Comparison of ENCODE assay signal across 9 mouse cellular contexts in the genomic region with DNA sequence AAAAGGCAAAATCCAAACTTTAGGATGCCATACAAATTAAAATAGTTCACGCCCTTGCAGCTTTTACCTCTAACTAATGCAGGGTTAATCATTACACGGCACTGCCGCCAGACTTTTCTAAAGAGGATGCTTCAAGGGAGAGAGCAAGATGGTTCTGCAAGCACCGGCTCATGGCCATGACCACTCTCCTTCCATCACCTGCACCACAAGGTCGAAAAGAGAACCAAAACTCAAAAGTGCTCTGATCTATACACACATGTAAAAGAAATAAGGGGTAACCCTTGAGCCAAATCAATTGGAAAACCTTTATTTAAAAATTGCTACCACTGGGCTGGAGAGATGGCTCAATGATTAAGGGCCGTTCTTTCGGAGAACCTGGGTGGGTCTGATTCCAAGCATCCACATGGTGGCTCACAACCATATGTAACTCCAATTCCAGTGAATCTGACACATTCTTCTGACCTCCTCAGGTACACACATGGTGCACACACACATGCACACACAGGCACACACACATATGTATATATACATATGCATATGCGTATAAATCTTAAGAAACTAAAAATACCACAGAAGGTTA. TPM values are rescaled to one million over a fixed set of nuclear protein-coding genes. Genes with fewer than 3 reads are reported as not detected.
DNase-seq lines count a peak whose midpoint lies in the region; ATAC-seq and TF ChIP-seq lines count a peak whose summit lies in the region.
"Had no signal": no experiment of that assay in that cellular context is flagged by ENCODE, and none has a peak within 500 bp of the region (broad histone marks: within the 10 kb centered on the region; RNA-seq: fewer than 3 reads in every experiment).

No protein-coding gene starts in this region.

- H3K9me3 ChIP-seq in forebrain, embryonic 12.5 days: no peaks in the 10 kb centered on the region
- no peaks in the 10 kb centered on the region for H3K9me3 ChIP-seq in forebrain, embryonic 11.5 days (ENCODE audit: control insufficient read depth, low read length)
- H3K9me3 ChIP-seq in lung, postnatal 0 days (ENCODE audit: low read length): no peaks in the 10 kb centered on the region
- H3K9me3 ChIP-seq in liver, embryonic 13.5 days (replicated peaks): no peaks in the 10 kb centered on the region
- no peaks in the 10 kb centered on the region for H3K9me3 ChIP-seq in stomach, postnatal 0 days (ENCODE audit: control insufficient read depth, low read length)

- 84% methylated on average over 8 of the region's 8 CpGs for WGBS in forebrain, embryonic 12.5 days
- WGBS in forebrain, embryonic 11.5 days: 83% methylated on average over 8 of the region's 8 CpGs
- 58% methylated on average over 8 of the region's 8 CpGs for WGBS in lung, postnatal 0 days
- 78% methylated on average over 8 of the region's 8 CpGs for WGBS in liver, embryonic 13.5 days (ENCODE audit: insufficient replicate concordance)
- 50% methylated on average over 8 of the region's 8 CpGs for WGBS in stomach, postnatal 0 days

- no peaks in the 10 kb centered on the region for H3K36me3 ChIP-seq in forebrain, embryonic 12.5 days (replicated peaks)
- H3K36me3 ChIP-seq in forebrain, embryonic 11.5 days (ENCODE audit: control insufficient read depth, insufficient read depth, low read length): no peaks in the 10 kb centered on the region
- no peaks in the 10 kb centered on the region for H3K36me3 ChIP-seq in lung, postnatal 0 days (ENCODE audit: insufficient read depth, low read length)
- H3K36me3 ChIP-seq in liver, embryonic 13.5 days: no peaks in the 10 kb centered on the region
- H3K36me3 ChIP-seq in stomach, postnatal 0 days (ENCODE audit: control insufficient read depth, insufficient read depth, low read length): no peaks in the 10 kb centered on the region

- H3K9ac ChIP-seq in forebrain, embryonic 12.5 days: no peak overlapping the region
- no peak overlapping the region for H3K9ac ChIP-seq in forebrain, embryonic 11.5 days (ENCODE audit: low read length)
- H3K9ac ChIP-seq in lung, postnatal 0 days (replicated peaks; ENCODE audit: low read depth): no peak overlapping the region
- peak overlapping the region; percentile 85 for H3K9ac ChIP-seq in liver, embryonic 13.5 days
- no peak overlapping the region for H3K9ac ChIP-seq in stomach, postnatal 0 days (ENCODE audit: low read length)

- TF ChIP-seq CTCF in lung, postnatal 0 days (IDR thresholded peaks at IDR 0.05): no peak
- no peak for TF ChIP-seq CTCF in stomach, postnatal 0 days (IDR thresholded peaks at IDR 0.05; ENCODE audit: low read depth)

- DNase-seq in forebrain, embryonic 11.5 days (ENCODE audit: low spot score): no peak
- DNase-seq in lung, postnatal 0 days (ENCODE audit: low spot score): no peak
- no peak for DNase-seq in lung, postnatal 4 days
- DNase-seq in liver, embryonic 13.5 days: no peak
- no peak for DNase-seq in stomach, postnatal 0 days (ENCODE audit: low spot score)
- no peak for DNase-seq in right cerebral cortex, adult 2 months (ENCODE audit: low spot score in 2 of 2)
- DNase-seq in left cerebral cortex, adult 18-20 months (ENCODE audit: low spot score in 2 of 2): no peak
- DNase-seq: adrenal gland, postnatal 25 days had no signal

- TF ChIP-seq EP300 in lung, postnatal 0 days (IDR thresholded peaks at IDR 0.05): no peak
- TF ChIP-seq EP300 in stomach, postnatal 0 days (optimal IDR thresholded peaks at IDR 0.05): no peak

- peaks cover 25% of the 10 kb centered on the region for H3K4me1 ChIP-seq in forebrain, embryonic 12.5 days
- H3K4me1 ChIP-seq in forebrain, embryonic 11.5 days (replicated peaks; ENCODE audit: control insufficient read depth, insufficient read depth, low read length): peaks cover 4% of the 10 kb centered on the region; the same call in 1 of the 2 replicates
- H3K4me1 ChIP-seq in lung, postnatal 0 days (ENCODE audit: insufficient read depth, low read depth, low read length): peaks cover 13% of the 10 kb centered on the region; the same call in 1 of the 2 replicates
- peaks cover 39% of the 10 kb centered on the region for H3K4me1 ChIP-seq in liver, embryonic 13.5 days (replicated peaks)
- H3K4me1 ChIP-seq in stomach, postnatal 0 days (replicated peaks; ENCODE audit: control insufficient read depth, insufficient read depth): 0 out of 2 replicates have a peak, but pooled peaks cover 7% of the 10 kb centered on the region

- peak overlapping the region; percentile 85 for H3K4me2 ChIP-seq in forebrain, embryonic 12.5 days
- no peak overlapping the region for H3K4me2 ChIP-seq in forebrain, embryonic 11.5 days (ENCODE audit: low read depth, low read length, severe bottlenecking)
- peak overlapping the region; percentile 82 for H3K4me2 ChIP-seq in lung, postnatal 0 days (replicated peaks; ENCODE audit: low read depth, low read length)
- H3K4me2 ChIP-seq in liver, embryonic 13.5 days: peak overlapping the region; percentile 98
- peak overlapping the region; percentile 92 for H3K4me2 ChIP-seq in stomach, postnatal 0 days (replicated peaks; ENCODE audit: low read depth)

- H3K4me3 ChIP-seq in forebrain, embryonic 12.5 days (replicated peaks): no peak overlapping the region; the same call in 1 of the 2 replicates
- no peak overlapping the region for H3K4me3 ChIP-seq in forebrain, embryonic 11.5 days (ENCODE audit: low read depth, low read length)
- H3K4me3 ChIP-seq in lung, postnatal 0 days (ENCODE audit: low read depth, low read length): peak overlapping the region; percentile 84; the same call in 1 of the 2 replicates
- peak overlapping the region; percentile 78 for H3K4me3 ChIP-seq in liver, embryonic 13.5 days (replicated peaks)
- no peak overlapping the region for H3K4me3 ChIP-seq in stomach, postnatal 0 days (ENCODE audit: low read depth, low read length)

- ATAC-seq in forebrain, embryonic 12.5 days (ENCODE audit: low FRiP score): no peak
- no peak for ATAC-seq in forebrain, embryonic 11.5 days (replicated peaks; ENCODE audit: low FRiP score)
- no peak for ATAC-seq in lung, postnatal 0 days
- no peak for ATAC-seq in liver, embryonic 13.5 days (ENCODE audit: low read depth)
- ATAC-seq in stomach, postnatal 0 days (ENCODE audit: low FRiP score, low TSS enrichment): no peak

- peaks cover 8% of the 10 kb centered on the region; the same call in 1 of the 2 replicates for H3K27me3 ChIP-seq in forebrain, embryonic 12.5 days
- H3K27me3 ChIP-seq in forebrain, embryonic 11.5 days (ENCODE audit: control insufficient read depth, insufficient read depth, low read length): no peaks in the 10 kb centered on the region
- no peaks in the 10 kb centered on the region for H3K27me3 ChIP-seq in lung, postnatal 0 days (replicated peaks; ENCODE audit: insufficient read depth, low read length)
- H3K27me3 ChIP-seq in liver, embryonic 13.5 days: peaks cover 5% of the 10 kb centered on the region; the same call in 1 of the 2 replicates
- H3K27me3 ChIP-seq in stomach, postnatal 0 days (ENCODE audit: control insufficient read depth, insufficient read depth, low read length): no peaks in the 10 kb centered on the region

- no peak overlapping the region for H3K27ac ChIP-seq in forebrain, embryonic 12.5 days
- no peak overlapping the region for H3K27ac ChIP-seq in forebrain, embryonic 11.5 days (ENCODE audit: low read depth, low read length)
- H3K27ac ChIP-seq in lung, postnatal 0 days (ENCODE audit: low read length): no peak overlapping the region
- no peak overlapping the region for H3K27ac ChIP-seq in liver, embryonic 13.5 days
- no peak overlapping the region for H3K27ac ChIP-seq in stomach, postnatal 0 days (replicated peaks)

RNA-seq across cellular contexts. Expression of a gene that starts 29.3 kb away (rescaled TPM):
- polyA plus RNA-seq in forebrain, embryonic 12.5 days (2016; fragmentation: Nextera tagmentation; extraction: Ambion mirVana): 24.5 and 28.2 TPM in 2 replicates
- polyA plus RNA-seq in forebrain, embryonic 11.5 days (2014; fragmentation: Nextera tagmentation; extraction: Ambion mirVana): 20.4 and 21.0 TPM in 2 replicates
- polyA plus RNA-seq in lung, postnatal 0 days (2015; fragmentation: Nextera tagmentation; extraction: Ambion mirVana): 14.1 and 17.3 TPM in 2 replicates
- polyA plus RNA-seq in liver, embryonic 13.5 days (2015; fragmentation: Nextera tagmentation; extraction: Ambion mirVana): 9.2 and 11.0 TPM in 2 replicates
- polyA plus RNA-seq in stomach, postnatal 0 days (2015; fragmentation: Nextera tagmentation; extraction: Ambion mirVana): 10.2 and 12.4 TPM in 2 replicates
- 100 to 1,000 TPM; 324 to 356 TPM for total RNA-seq in left cerebral cortex, adult 18-20 months (2021)

RNA-seq across cellular contexts. Expression of a gene that starts 29.4 kb away (rescaled TPM):
- 151 and 157 TPM in 2 replicates for polyA plus RNA-seq in forebrain, embryonic 12.5 days (2016; fragmentation: Nextera tagmentation; extraction: Ambion mirVana)
- polyA plus RNA-seq in forebrain, embryonic 11.5 days (2014; fragmentation: Nextera tagmentation; extraction: Ambion mirVana): 102 TPM in 2 replicates
- polyA plus RNA-seq in lung, postnatal 0 days (2015; fragmentation: Nextera tagmentation; extraction: Ambion mirVana): 43.3 and 53.5 TPM in 2 replicates
- polyA plus RNA-seq in liver, embryonic 13.5 days (2015; fragmentation: Nextera tagmentation; extraction: Ambion mirVana): 35.8 and 43.8 TPM in 2 replicates
- 58.8 and 63.2 TPM in 2 replicates for polyA plus RNA-seq in stomach, postnatal 0 days (2015; fragmentation: Nextera tagmentation; extraction: Ambion mirVana)
- total RNA-seq in left cerebral cortex, adult 18-20 months (2021): 100 to 1,000 TPM in 1 of 2 experiments, 10 to 100 TPM in 1; 88.5 to 107 TPM

Comparison
In these comparisons a context has a peak if more than half of its experiments do, and no peak if none do; other contexts are left out.
1. H3K4me3 ChIP-seq: peak in lung, postnatal 0 days (single experiment) and liver, embryonic 13.5 days (single experiment); none in forebrain, embryonic 12.5 days (single experiment), forebrain, embryonic 11.5 days (single experiment) and stomach, postnatal 0 days (single experiment).